Mouse (Mus musculus) left cerebral cortex, adult 9 months (tissue): ENCODE measurements at regions not wholly inside any gene's neighbourhood (a gene's known extent, or its start where the extent isn't known, plus 50 kb on each side); places are given as distances from the start of the nearest gene placed in this dataset.

Source experiments
- DNase-seq, 2 experiments: peaks; one replicate each; pipeline ENCODE4 v3.0.0; 2022; ENCODE audit warnings: low spot score in 2 of 2

- DNase-seq = no peak
Measured at GRCm38 (mm10) chr10:74722971-74723370, 244.0 kb upstream of the Gnaz start.

GRCm38 (mm10) chr10:74749446-74749845 is 217.5 kb upstream of the Gnaz start:
- no peak for DNase-seq

GRCm38 (mm10) chr10:74750879-74751278 is 216.1 kb upstream of the Gnaz start:
- no peak for DNase-seq

- DNase-seq = no peak
Measured at GRCm38 (mm10) chr10:74760734-74761133, 206.2 kb upstream of the Gnaz start.

GRCm38 (mm10) chr10:74789245-74789644 is 177.7 kb upstream of the Gnaz start:
- no peak for DNase-seq

- DNase-seq = no peak
Measured at GRCm38 (mm10) chr10:74789987-74790386, 177.0 kb upstream of the Gnaz start.

GRCm38 (mm10) chr10:74823395-74823794 is 143.6 kb upstream of the Gnaz start:
- no peak for DNase-seq

GRCm38 (mm10) chr10:74834359-74834758 is 132.6 kb upstream of the Gnaz start:
- no peak for DNase-seq

GRCm38 (mm10) chr10:74848372-74848771 is 118.6 kb upstream of the Gnaz start:
- DNase-seq = peak in 1 of 2 experiments; percentile 81

GRCm38 (mm10) chr10:74854991-74855664 is 111.8 kb upstream of the Gnaz start:
- no peak for DNase-seq
